Mouse (Mus musculus) spleen, adult 2 months (tissue): ENCODE data around the gene Arf1. TPM values are rescaled to one million over a fixed set of nuclear protein-coding genes. Genes with fewer than 3 reads are reported as not detected.

Source experiments
- DNase-seq, 2 experiments: peaks; one replicate each; pipeline versions ENCODE4 v3.0.0 to v3.0.0-alpha.2; 2012 to 2021; ENCODE audit warnings: low spot score in 2 of 2, low read depth in 1 of 2
- H3K27ac ChIP-seq: fragments of 200-500 bp; 2 replicates; pipeline ENCODE4 v1.5.1; 2012; ENCODE audit warnings: low read length, inconsistent platforms; ENCODE audit not compliant: insufficient read depth
- H3K27me3 ChIP-seq: fragments of 200-500 bp; 2 replicates; pipeline ENCODE4 v1.6.1; 2012; ENCODE audit warnings: mild to moderate bottlenecking, moderate library complexity, low read length, inconsistent platforms; ENCODE audit not compliant: control insufficient read depth, insufficient read depth
- H3K36me3 ChIP-seq: fragments of 200-500 bp; 2 replicates; pipeline ENCODE4 v1.6.1; 2012; ENCODE audit warnings: mild to moderate bottlenecking, low read length, inconsistent platforms; ENCODE audit not compliant: control insufficient read depth, insufficient read depth
- H3K4me1 ChIP-seq: fragments of 200-500 bp; 2 replicates; pipeline ENCODE4 v1.6.1; 2011; ENCODE audit warnings: inconsistent platforms; ENCODE audit not compliant: control insufficient read depth, insufficient read depth, insufficient read length
- H3K4me3 ChIP-seq: fragments of 200-500 bp; 2 replicates; pipeline ENCODE4 v1.5.1; 2011; ENCODE audit warnings: mild to moderate bottlenecking, inconsistent platforms; ENCODE audit not compliant: insufficient read depth, insufficient read length; ENCODE audit errors: extremely low read depth
- CTCF ChIP-seq: fragments of 200-500 bp; IDR thresholded peaks from 2 replicates; pipeline ENCODE4 v1.5.1; 2011; ENCODE audit warnings: mild to moderate bottlenecking, inconsistent platforms; ENCODE audit not compliant: insufficient read depth, insufficient read length, insufficient replicate concordance; ENCODE audit errors: extremely low read depth
- POLR2A ChIP-seq: fragments of 200-500 bp; IDR thresholded peaks from 2 replicates; pipeline ENCODE4 v1.6.1; 2011; ENCODE audit warnings: low read depth, low read length, inconsistent platforms
- WGBS: fragments of 180-500 bp; shearing (Covaris S2); methylation state at CpG from one replicate; pipeline ENCODE4 v1.1.7; 2018; 5-methylcytosine and 5-hydroxymethylcytosine counted together
- polyA plus RNA-seq: library from polyadenylated mRNA; depleted of rRNA; stranded (reverse); fragments of >200 nt; gene quantifications from 2 replicates; pipeline ENCODE4 v1.2.3, GENCODE M21; 2012

Arf1 gene
- polyA plus RNA-seq, 1 experiment: 252 TPM

GRCm38 (mm10) chr11:59192059-59192386 is 36.0 kb downstream of the Arf1 start, which contains the start of gene Guk1:
Guk1 (minus strand) TSS chr11:59192212.
- 5% methylated on average over 16 of the region's 16 CpGs for WGBS
- no peak for DNase-seq
- Histone ChIP-seq H3K27me3 (no peaks in the 10 kb centered on the region), H3K36me3 (no peaks in the 10 kb centered on the region), H3K4me1 (no peaks in the 10 kb centered on the region), H3K27ac (peak within 1 kb of the TSS; percentile 79), H3K4me3 (peak within 1 kb of the TSS; percentile 81)
- TF ChIP-seq POLR2A: no peak

- H3K27ac ChIP-seq: peak overlapping the region; percentile 79
- peak; percentile 85 to 90 for DNase-seq
- peaks cover under 1% of the 10 kb centered on the region; the same call in 1 of the 2 replicates for H3K36me3 ChIP-seq
- H3K27me3 ChIP-seq: no peaks in the 10 kb centered on the region
- TF ChIP-seq POLR2A: peak; percentile 83
- TF ChIP-seq CTCF: no peak
- WGBS: under 1% methylated on average over 58 of the region's 59 CpGs
- peak overlapping the region; percentile 81 for H3K4me3 ChIP-seq
- H3K4me1 ChIP-seq: no peaks in the 10 kb centered on the region
Measured at GRCm38 (mm10) chr11:59191231-59192058, 36.6 kb downstream of the Arf1 start.

- TF ChIP-seq POLR2A (no peak), CTCF (no peak)
- Histone ChIP-seq H3K27me3 (no peaks in the 10 kb centered on the region), H3K4me3 (no peak overlapping the region), H3K4me1 (no peaks in the 10 kb centered on the region), H3K36me3 (peaks cover 13% of the 10 kb centered on the region), H3K27ac (no peak overlapping the region)
- WGBS: 85% methylated on average over 6 of the region's 6 CpGs
- DNase-seq: no peak
Measured at GRCm38 (mm10) chr11:59187706-59188105, 40.4 kb downstream of the Arf1 start.

- H3K27me3 ChIP-seq: no peaks in the 10 kb centered on the region
- no peaks in the 10 kb centered on the region for H3K4me1 ChIP-seq
- DNase-seq: no peak
- TF ChIP-seq POLR2A (no peak), CTCF (no peak)
- 87% methylated on average over 5 of the region's 5 CpGs for WGBS
- H3K27ac ChIP-seq: no peak overlapping the region
- H3K4me3 ChIP-seq: no peak overlapping the region
- peaks cover 13% of the 10 kb centered on the region for H3K36me3 ChIP-seq
Measured at GRCm38 (mm10) chr11:59185490-59185889, 42.6 kb downstream of the Arf1 start.

- DNase-seq: no peak
- H3K27ac ChIP-seq: peak overlapping the region; percentile 16; the same call in 1 of the 2 replicates
- no peak overlapping the region for H3K4me3 ChIP-seq
- H3K4me1 ChIP-seq: no peaks in the 10 kb centered on the region
- no peaks in the 10 kb centered on the region for H3K27me3 ChIP-seq
- WGBS: 46% methylated on average over 3 of the region's 3 CpGs
- TF ChIP-seq CTCF: no peak
- TF ChIP-seq POLR2A: no peak
- H3K36me3 ChIP-seq: peaks cover 13% of the 10 kb centered on the region
Measured at GRCm38 (mm10) chr11:59183821-59184220, 44.2 kb downstream of the Arf1 start.

- no peak for DNase-seq
- Histone ChIP-seq H3K36me3 (peaks cover 13% of the 10 kb centered on the region), H3K4me1 (no peaks in the 10 kb centered on the region), H3K27ac (peak within 1 kb of the TSS; percentile 16; the same call in 1 of the 2 replicates), H3K4me3 (no peak within 1 kb of the TSS), H3K27me3 (no peaks in the 10 kb centered on the region; the same call in 1 of the 2 replicates)
- no peak for TF ChIP-seq CTCF
- TF ChIP-seq POLR2A: no peak
- WGBS: 58% methylated on average over 3 of the region's 3 CpGs
Measured at GRCm38 (mm10) chr11:59182864-59183331, 45.2 kb downstream of the Arf1 start, which contains the start of gene Gjc2. Gjc2 (minus strand) TSS chr11:59183213.

GRCm38 (mm10) chr11:59176921-59177320 is 51.1 kb downstream of the Arf1 start:
- H3K27me3 ChIP-seq: peaks cover 7% of the 10 kb centered on the region
- WGBS: 16% methylated on average over 34 of the region's 34 CpGs

More at GRCm38 (mm10) chr11:59176921-59177320, 51.1 kb downstream of the Arf1 start:
- no peak for DNase-seq
- Histone ChIP-seq H3K4me3 (no peak overlapping the region), H3K36me3 (no peaks in the 10 kb centered on the region), H3K27ac (no peak overlapping the region), H3K4me1 (no peaks in the 10 kb centered on the region)
- no peak for TF ChIP-seq CTCF
- no peak for TF ChIP-seq POLR2A
